Mouse (Mus musculus) frontal cortex, postnatal 25 days (tissue): ENCODE data around the gene Spin4.

ENCODE experiments used
- DNase-seq, 2 experiments: peaks; one replicate each; pipeline ENCODE4 v3.0.0; 2022; ENCODE audit warnings: low spot score in 2 of 2

Gene Spin4

DNA sequence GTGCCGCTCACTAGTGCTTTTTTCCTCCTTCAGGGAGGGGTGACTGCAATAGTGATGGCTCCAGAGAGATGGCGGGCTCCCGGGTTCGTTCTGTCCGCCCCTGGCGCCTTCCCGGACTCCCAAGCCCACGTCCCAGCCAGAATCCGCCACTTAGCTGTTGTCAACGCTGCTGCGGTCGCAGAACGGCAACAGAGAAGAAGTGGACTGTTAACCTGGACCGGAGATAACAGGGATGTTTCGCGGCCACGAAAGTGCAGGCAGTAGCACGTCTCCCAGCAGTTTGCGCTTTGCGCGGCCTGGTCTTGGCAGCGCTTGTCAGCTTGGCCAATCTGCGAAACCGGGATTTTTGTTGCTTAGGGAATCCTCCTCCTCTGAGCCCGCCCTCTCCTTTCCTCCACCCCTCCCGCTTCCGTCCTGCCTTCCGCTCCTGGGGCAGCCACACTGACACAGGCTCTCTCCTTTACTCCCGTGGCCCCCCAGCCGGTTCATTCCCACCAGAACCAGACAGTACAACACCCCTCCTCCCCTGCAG lies at the start of gene Spin4:
Spin4 (minus strand) TSS at position 322 of the 532 bp plus-strand sequence.
- DNase-seq = peak; percentile 37 to 40

- DNase-seq = no peak
Observed at GRCm38 (mm10) chrX:95027907-95028306, 1.4 kb upstream of the Spin4 start.

DNA sequence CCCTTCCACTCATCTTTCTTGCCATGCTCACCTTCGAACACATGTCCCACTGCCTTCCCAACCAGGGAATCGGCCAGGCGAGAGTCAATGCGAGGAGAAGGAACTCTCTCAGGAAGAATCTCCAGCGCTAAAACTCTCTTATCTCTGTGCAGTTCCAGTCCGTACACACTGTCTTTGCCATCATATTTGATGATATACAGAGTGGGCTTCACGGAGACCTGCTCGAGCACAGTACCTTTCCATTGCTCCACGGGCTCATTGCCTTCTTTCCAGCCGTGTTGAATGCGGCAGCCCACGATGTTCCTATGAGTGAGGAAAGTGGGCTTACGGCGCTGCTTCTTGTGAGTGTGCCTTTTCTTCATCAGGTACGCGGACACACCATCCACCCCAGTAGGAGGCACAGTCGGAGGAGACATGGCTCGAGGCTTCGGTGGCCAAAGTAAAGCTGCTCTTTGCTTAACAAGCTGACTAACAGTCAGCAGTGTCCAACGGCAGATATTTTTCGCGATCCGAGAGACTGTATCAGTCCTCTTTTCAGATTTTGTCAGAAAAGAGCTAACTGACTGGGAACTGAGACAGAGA lies 612 bp downstream of the Spin4 start:
- DNase-seq = no peak

GRCm38 (mm10) chrX:95012033-95012432 lies 14.4 kb downstream of the Spin4 start:
- no peak for DNase-seq

DNA sequence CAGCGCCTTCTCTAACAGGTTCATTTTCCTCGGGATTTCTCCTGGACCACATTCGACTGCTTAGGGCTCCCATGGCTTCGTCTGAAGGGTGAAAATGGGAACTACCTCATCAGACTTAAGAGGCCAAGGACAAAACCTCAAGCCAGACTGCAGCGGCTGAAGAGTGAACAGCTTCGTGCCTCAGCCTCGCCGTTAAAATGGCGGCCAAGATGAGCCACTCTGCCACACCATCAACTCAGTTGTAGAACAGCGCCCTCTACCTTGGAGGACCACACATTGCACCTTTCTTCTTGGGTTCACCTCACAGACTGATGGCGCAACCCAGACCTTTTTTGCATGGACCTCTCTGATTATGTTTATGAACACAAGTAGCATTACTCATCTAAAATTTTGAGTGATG lies 27.6 kb downstream of the Spin4 start:
- DNase-seq = no peak

DNA sequence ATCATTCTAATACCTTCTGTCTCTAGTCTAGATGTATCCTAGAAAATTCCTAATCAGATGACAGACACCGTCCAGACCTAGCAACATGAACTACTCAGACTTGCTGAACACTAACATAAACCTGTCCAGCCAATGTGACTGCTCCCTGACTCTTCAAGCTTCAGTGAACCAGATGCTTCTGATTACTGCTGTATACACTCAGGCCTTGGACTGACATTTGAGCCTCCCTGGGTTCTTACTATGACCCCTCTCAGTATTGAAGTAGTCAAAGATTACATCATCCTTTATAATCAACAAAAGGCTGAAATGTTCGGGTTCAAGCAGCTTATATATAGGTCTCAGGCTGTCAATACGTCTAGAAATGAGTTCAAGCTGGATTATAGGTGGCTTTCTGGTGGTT lies 32.4 kb downstream of the Spin4 start:
- DNase-seq = no peak

- no peak for DNase-seq
Observed at GRCm38 (mm10) chrX:94990903-94991302, 35.6 kb downstream of the Spin4 start.

GRCm38 (mm10) chrX:94990080-94990825 lies 36.2 kb downstream of the Spin4 start:
- DNase-seq = peak in 1 of 2 experiments; percentile 3
